Mouse (Mus musculus): Measurements from ENCODE around the gene Otub1.

Otub1 gene

GRCm38 (mm10) chr19:7180756-7181405, 25.2 kb downstream of the Otub1 start:
- in situ Hi-C loops (cut with MboI; ENCODE audit: unreplicated experiment in 2 of 2): no loop called here

- in situ Hi-C loops (cut with MboI; ENCODE audit: unreplicated experiment in 2 of 2): loop anchor here in 1 of 2 experiments (5.0 kb wide), 1 partner anchor 37 kb away; no protein-coding TSS in a partner anchor
Measured at GRCm38 (mm10) chr19:7178841-7179452, 27.2 kb downstream of the Otub1 start.

- in situ Hi-C loops (cut with MboI; ENCODE audit: unreplicated experiment in 2 of 2): loop anchor here in 1 of 2 experiments (5.0 kb wide), 1 partner anchor 36 kb away; no protein-coding TSS in a partner anchor
Measured at GRCm38 (mm10) chr19:7177804-7178511, 28.2 kb downstream of the Otub1 start.

GRCm38 (mm10) chr19:7176041-7176696, 29.9 kb downstream of the Otub1 start:
- in situ Hi-C loops (cut with MboI; ENCODE audit: unreplicated experiment in 2 of 2): loop anchor here in 1 of 2 experiments (5.0 kb wide), 1 partner anchor 34 kb away; no protein-coding TSS in a partner anchor

GRCm38 (mm10) chr19:7172051-7172866, 33.9 kb downstream of the Otub1 start:
- in situ Hi-C loops (cut with MboI; ENCODE audit: unreplicated experiment in 2 of 2): no loop called here

- in situ Hi-C loops (cut with MboI; ENCODE audit: unreplicated experiment in 2 of 2): no loop called here
Measured at GRCm38 (mm10) chr19:7171447-7171846, 34.7 kb downstream of the Otub1 start.

GRCm38 (mm10) chr19:7170916-7171315, 35.2 kb downstream of the Otub1 start:
- in situ Hi-C loops (cut with MboI; ENCODE audit: unreplicated experiment in 2 of 2): no loop called here

GRCm38 (mm10) chr19:7168423-7168822, 37.7 kb downstream of the Otub1 start:
- in situ Hi-C loops (cut with MboI; ENCODE audit: unreplicated experiment in 2 of 2): no loop called here

GRCm38 (mm10) chr19:7166767-7167166, 39.3 kb downstream of the Otub1 start:
- in situ Hi-C loops (cut with MboI; ENCODE audit: unreplicated experiment in 2 of 2): no loop called here

GRCm38 (mm10) chr19:7166200-7166711, 39.9 kb downstream of the Otub1 start:
- in situ Hi-C loops (cut with MboI; ENCODE audit: unreplicated experiment in 2 of 2): no loop called here

- in situ Hi-C loops (cut with MboI; ENCODE audit: unreplicated experiment in 2 of 2): no loop called here
Measured at GRCm38 (mm10) chr19:7165509-7166199, 40.5 kb downstream of the Otub1 start.

GRCm38 (mm10) chr19:7164820-7165323, 41.2 kb downstream of the Otub1 start:
- in situ Hi-C loops (cut with MboI; ENCODE audit: unreplicated experiment in 2 of 2): no loop called here

- in situ Hi-C loops (cut with MboI; ENCODE audit: unreplicated experiment in 2 of 2): no loop called here
Measured at GRCm38 (mm10) chr19:7164238-7164637, 41.9 kb downstream of the Otub1 start.

GRCm38 (mm10) chr19:7161064-7161463, 45.1 kb downstream of the Otub1 start:
- in situ Hi-C loops (cut with MboI; ENCODE audit: unreplicated experiment in 2 of 2): no loop called here

- in situ Hi-C loops (cut with MboI; ENCODE audit: unreplicated experiment in 2 of 2): no loop called here
Measured at GRCm38 (mm10) chr19:7160151-7160906, 45.8 kb downstream of the Otub1 start.

- in situ Hi-C loops (cut with MboI; ENCODE audit: unreplicated experiment in 2 of 2): no loop called here
Measured at GRCm38 (mm10) chr19:7157734-7158133, 48.4 kb downstream of the Otub1 start.

GRCm38 (mm10) chr19:7155196-7155595, 50.9 kb downstream of the Otub1 start:
- in situ Hi-C loops (cut with MboI; ENCODE audit: unreplicated experiment in 2 of 2): no loop called here

GRCm38 (mm10) chr19:7153232-7153631, 52.9 kb downstream of the Otub1 start:
- in situ Hi-C loops (cut with MboI; ENCODE audit: unreplicated experiment in 2 of 2): no loop called here

Data from v-Abl transformed pro-B cells (cell line).